Mouse (Mus musculus) midbrain, embryonic 13.5 days (tissue): ENCODE results near the gene Plbd1. TPM values are rescaled to one million over a fixed set of nuclear protein-coding genes. Genes with fewer than 3 reads are reported as not detected.
A peak's percentile ranks its signal among the peaks of the same experiment; 100 is the strongest.

ENCODE experiments used
- ATAC-seq: fragments of 200-750 bp; cut with Nextera tagmentation; 2 replicates; pipeline ENCODE4 v1.8.0; 2017; ENCODE audit warnings: mild to moderate bottlenecking, moderate TSS enrichment, moderate library complexity
- H3K27ac ChIP-seq: fragments of 300-500 bp; sonication (generic); 2 replicates; pipeline ENCODE4 v1.5.1; 2015; ENCODE audit warnings: inconsistent platforms, mild to moderate bottlenecking, moderate library complexity
- H3K27me3 ChIP-seq: fragments of 300-500 bp; sonication (generic); 2 replicates; pipeline ENCODE4 v1.6.1; 2015; ENCODE audit warnings: mild to moderate bottlenecking, inconsistent platforms
- H3K36me3 ChIP-seq: fragments of 300-500 bp; sonication (generic); 2 replicates; pipeline ENCODE4 v1.6.1; 2015; ENCODE audit warnings: mild to moderate bottlenecking, inconsistent platforms
- H3K4me1 ChIP-seq: fragments of 300-500 bp; sonication (generic); replicated peaks from 2 replicates; pipeline ENCODE4 v1.6.1; 2015; ENCODE audit warnings: inconsistent platforms
- H3K4me2 ChIP-seq: fragments of 300-500 bp; sonication (generic); replicated peaks from 2 replicates; pipeline ENCODE4 v1.6.1; 2015; ENCODE audit warnings: moderate library complexity, mild to moderate bottlenecking, inconsistent platforms
- H3K4me3 ChIP-seq: fragments of 300-500 bp; sonication (generic); replicated peaks from 2 replicates; pipeline ENCODE4 v1.5.1; 2015; ENCODE audit warnings: mild to moderate bottlenecking, inconsistent platforms
- H3K9ac ChIP-seq: fragments of 300-500 bp; sonication (generic); replicated peaks from 2 replicates; pipeline ENCODE4 v1.6.1; 2015; ENCODE audit warnings: mild to moderate bottlenecking, inconsistent platforms
- H3K9me3 ChIP-seq: fragments of 300-500 bp; sonication (generic); 2 replicates; pipeline ENCODE4 v1.6.1; 2016; ENCODE audit warnings: mild to moderate bottlenecking, inconsistent platforms
- WGBS: fragments of 180-500 bp; shearing (Covaris S2); methylation state at CpG from one replicate; pipeline ENCODE4 v1.1.7; 2015; 5-methylcytosine and 5-hydroxymethylcytosine counted together
- polyA plus RNA-seq: library from polyadenylated mRNA; unstranded; fragments of >200 nt; fragmentation: Nextera tagmentation; extraction: Ambion mirVana; gene quantifications from 2 replicates; pipeline ENCODE4 v1.2.1, GENCODE M21; 2015

Plbd1 gene
- polyA plus RNA-seq, 1 experiment from 2014 or later = 0.47 TPM

DNA sequence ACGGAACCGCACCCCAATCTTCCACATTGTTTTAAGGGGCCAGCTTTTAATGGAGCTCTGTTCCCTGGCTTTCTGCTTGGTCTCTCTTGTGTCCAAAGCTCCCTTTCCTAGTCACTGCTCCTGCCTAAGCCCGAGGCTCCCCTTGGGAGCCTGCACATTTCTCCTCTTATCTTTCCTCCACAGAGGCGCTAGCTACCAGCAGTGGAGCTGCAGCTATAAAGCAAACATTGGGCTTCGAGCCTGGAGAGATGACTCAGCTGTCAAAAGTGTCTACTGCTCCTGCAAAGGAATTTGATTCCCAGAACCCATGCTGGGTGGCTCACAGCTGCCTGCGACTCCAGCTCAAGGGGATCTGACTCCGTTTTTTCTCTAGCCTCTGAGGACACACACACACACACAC, 10.7 kb upstream of the Plbd1 start:
- H3K9ac ChIP-seq = no peak overlapping the region
- ATAC-seq = no peak
- H3K4me3 ChIP-seq = no peak overlapping the region
- H3K36me3 ChIP-seq = no peaks in the 10 kb centered on the region
- no peaks in the 10 kb centered on the region for H3K27me3 ChIP-seq
- 0 out of 2 replicates have a peak, but pooled peaks cover 3% of the 10 kb centered on the region for H3K9me3 ChIP-seq
- WGBS = 81% methylated on average over 7 of the region's 7 CpGs
- H3K4me2 ChIP-seq = no peak overlapping the region
- no peak overlapping the region for H3K27ac ChIP-seq
- H3K4me1 ChIP-seq = no peaks in the 10 kb centered on the region

DNA sequence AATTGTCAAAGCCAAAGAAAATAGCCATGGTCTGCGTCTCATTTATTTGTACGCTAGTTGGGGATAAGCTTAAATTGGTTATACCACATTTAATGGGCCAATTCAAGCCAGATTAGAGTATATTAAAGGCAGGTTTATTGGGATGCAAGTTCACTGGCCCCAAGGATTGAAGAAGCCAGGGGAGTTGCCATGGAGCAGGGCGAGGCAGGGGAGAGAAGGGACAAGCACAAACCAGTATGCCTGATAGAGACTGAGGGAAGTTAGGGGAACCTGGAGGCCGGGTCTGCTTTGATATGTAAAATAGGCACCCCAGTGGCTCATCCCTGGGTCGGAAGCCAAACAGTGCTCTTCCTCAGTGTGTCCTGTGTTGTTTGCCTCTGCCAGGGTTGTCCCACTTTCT, 7.5 kb upstream of the Plbd1 start:
- H3K27me3 ChIP-seq = no peaks in the 10 kb centered on the region
- no peak overlapping the region for H3K4me3 ChIP-seq
- no peak overlapping the region for H3K27ac ChIP-seq
- no peaks in the 10 kb centered on the region for H3K4me1 ChIP-seq
- 43% methylated on average over 5 of the region's 5 CpGs for WGBS
- H3K9me3 ChIP-seq = 0 out of 2 replicates have a peak, but pooled peaks cover 3% of the 10 kb centered on the region
- H3K4me2 ChIP-seq = no peak overlapping the region
- no peaks in the 10 kb centered on the region for H3K36me3 ChIP-seq
- H3K9ac ChIP-seq = no peak overlapping the region
- no peak for ATAC-seq

DNA sequence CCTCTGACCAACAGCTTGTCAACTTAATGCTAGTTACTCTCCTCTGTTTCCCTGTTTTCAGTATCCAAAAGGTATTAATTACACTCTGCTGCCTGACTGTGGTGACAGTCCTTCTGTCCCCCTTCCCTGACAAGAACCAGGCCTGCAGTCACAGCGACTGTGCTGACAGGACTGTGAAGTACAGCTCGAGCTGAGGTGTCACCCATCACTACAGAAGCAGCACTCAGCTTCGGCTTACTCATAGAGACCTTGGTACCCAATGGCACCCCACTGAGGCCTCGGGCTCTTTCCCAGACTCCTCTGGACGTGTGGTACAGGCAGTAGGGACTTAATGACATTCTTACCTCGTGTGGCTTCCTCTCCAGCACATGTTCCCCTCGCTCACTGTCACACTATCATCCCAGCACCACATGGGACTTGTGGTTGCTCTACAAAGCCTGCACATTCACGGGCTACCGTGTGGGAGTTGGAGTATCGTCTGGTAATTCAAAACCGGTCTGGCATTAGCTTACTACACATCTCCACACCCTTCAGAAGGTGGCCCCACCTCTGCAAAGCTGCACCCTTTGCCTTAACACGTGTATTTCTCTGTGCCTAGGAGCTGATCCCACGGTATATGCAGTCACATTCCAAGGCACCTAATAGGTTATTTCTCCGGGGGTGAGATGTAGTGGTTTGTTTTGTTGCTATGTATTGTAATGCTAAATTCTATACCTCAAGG, 6.7 kb upstream of the Plbd1 start:
- H3K9ac ChIP-seq = no peak overlapping the region
- WGBS = 66% methylated on average over 14 of the region's 14 CpGs
- no peak overlapping the region for H3K27ac ChIP-seq
- no peak for ATAC-seq
- no peaks in the 10 kb centered on the region for H3K27me3 ChIP-seq
- no peaks in the 10 kb centered on the region for H3K4me1 ChIP-seq
- H3K4me2 ChIP-seq = no peak overlapping the region
- H3K36me3 ChIP-seq = no peaks in the 10 kb centered on the region
- no peak overlapping the region for H3K4me3 ChIP-seq
- H3K9me3 ChIP-seq = no peaks in the 10 kb centered on the region

DNA sequence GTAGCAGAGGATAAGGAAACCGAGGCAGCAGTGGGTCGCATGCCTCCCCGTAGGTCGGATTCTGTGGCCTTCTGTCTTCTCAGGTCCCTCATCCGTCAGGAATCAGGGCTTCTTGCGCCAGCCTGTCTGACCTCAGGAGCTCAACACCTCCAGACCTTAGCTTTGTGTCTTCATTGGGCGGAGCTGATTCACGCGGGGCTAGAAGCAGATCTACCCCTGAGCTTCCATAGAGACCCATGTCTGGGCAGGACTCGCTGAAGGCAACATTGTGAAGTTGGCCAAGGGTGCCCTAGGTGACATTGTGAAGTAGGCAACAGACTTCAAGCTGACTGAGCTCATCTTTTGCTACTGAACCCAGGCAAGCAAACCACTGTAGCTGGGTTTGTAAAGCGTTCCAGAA, 335 bp upstream of the Plbd1 start:
- WGBS = 24% methylated on average over 11 of the region's 11 CpGs
- Histone ChIP-seq H3K4me3 (no peak overlapping the region), H3K9me3 (no peaks in the 10 kb centered on the region), H3K4me1 (peaks cover 8% of the 10 kb centered on the region), H3K36me3 (no peaks in the 10 kb centered on the region), H3K4me2 (peak overlapping the region; percentile 54), H3K27me3 (peaks cover 33% of the 10 kb centered on the region), H3K27ac (no peak overlapping the region), H3K9ac (no peak overlapping the region)
- ATAC-seq = no peak

DNA sequence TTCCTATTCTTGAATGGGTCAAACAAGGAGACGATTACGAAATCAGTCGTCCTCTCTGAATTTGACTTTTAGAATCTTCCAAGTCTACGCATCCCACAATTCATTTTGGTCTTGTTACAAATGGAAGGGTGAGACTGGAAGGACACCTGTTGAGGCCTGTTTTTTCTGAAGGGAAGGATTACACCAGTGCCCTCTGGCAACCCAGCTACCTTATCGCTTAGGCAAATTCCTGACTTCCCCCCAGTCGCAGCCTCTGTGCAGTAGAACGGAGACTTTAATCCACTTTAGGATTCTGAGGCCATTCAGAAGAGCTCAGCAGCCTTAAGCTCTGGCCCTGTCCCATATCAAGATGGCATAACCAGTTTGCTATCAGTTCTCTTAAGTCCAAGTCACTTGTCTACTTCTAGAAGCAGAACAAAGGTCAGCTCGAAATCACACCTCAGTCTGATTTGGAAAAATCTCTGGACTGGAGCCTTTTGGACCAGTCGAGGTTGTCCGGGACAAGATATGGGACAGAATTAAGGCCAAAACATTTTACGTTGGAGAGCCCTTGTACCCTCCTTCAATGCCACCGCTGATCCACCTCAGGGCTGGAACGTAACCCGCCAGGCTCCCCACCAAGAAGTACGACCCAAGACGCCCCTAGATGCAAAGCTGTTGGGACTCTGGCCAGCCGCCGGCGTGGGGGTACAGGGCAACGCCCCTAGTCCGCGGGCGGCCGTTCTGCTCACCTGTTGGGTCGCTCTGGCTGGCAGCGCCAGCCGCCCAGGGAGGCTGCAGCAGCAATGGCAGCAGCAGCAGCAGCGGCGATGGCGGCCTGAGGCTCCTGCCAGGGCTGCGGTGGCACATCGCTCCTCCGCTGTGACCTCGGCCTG, 660 bp downstream of the Plbd1 start:
- H3K27ac ChIP-seq = no peak overlapping the region
- ATAC-seq = 0 out of 2 replicates have a peak, but pooled peaks have one; percentile 11
- peaks cover 8% of the 10 kb centered on the region for H3K4me1 ChIP-seq
- no peaks in the 10 kb centered on the region for H3K9me3 ChIP-seq
- peak overlapping the region; percentile 54 for H3K4me2 ChIP-seq
- 14% methylated on average over 34 of the region's 34 CpGs for WGBS
- peaks cover 33% of the 10 kb centered on the region for H3K27me3 ChIP-seq
- peak overlapping the region; percentile 39; the same call in 1 of the 2 replicates for H3K9ac ChIP-seq
- no peaks in the 10 kb centered on the region for H3K36me3 ChIP-seq
- H3K4me3 ChIP-seq = peak overlapping the region; percentile 33

DNA sequence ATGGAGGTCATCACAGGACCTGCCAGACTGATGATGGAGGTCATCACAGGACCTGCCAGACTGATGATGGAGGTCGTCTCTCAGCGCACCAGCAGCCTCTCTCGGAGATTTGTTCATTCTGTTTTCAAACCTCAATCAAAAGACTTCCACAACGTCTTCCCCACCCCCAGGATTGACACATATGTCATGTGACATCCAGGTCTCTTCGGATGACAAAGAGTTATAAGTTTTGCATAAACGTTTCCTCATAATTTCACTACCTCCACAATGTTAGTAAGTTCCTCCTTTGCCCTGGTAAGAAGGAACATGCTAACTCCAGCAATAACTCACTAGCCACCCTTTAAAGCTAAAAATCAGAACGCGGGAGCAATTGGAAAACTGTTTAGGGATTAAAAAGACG, 2.5 kb downstream of the Plbd1 start:
- no peaks in the 10 kb centered on the region for H3K9me3 ChIP-seq
- peaks cover 8% of the 10 kb centered on the region for H3K4me1 ChIP-seq
- WGBS = 93% methylated on average over 9 of the region's 9 CpGs
- H3K9ac ChIP-seq = no peak overlapping the region
- no peak overlapping the region for H3K27ac ChIP-seq
- H3K36me3 ChIP-seq = no peaks in the 10 kb centered on the region
- ATAC-seq = no peak
- H3K27me3 ChIP-seq = peaks cover 33% of the 10 kb centered on the region
- no peak overlapping the region for H3K4me3 ChIP-seq
- H3K4me2 ChIP-seq = no peak overlapping the region

- Histone ChIP-seq H3K4me3 (no peak overlapping the region), H3K27ac (no peak overlapping the region), H3K36me3 (no peaks in the 10 kb centered on the region), H3K4me2 (no peak overlapping the region), H3K4me1 (peaks cover 8% of the 10 kb centered on the region), H3K9me3 (no peaks in the 10 kb centered on the region), H3K9ac (no peak overlapping the region), H3K27me3 (peaks cover 33% of the 10 kb centered on the region)
- 87% methylated on average over 4 of the region's 4 CpGs for WGBS
- no peak for ATAC-seq
Measured at GRCm38 (mm10) chr6:136658303-136658702, 3.4 kb downstream of the Plbd1 start.

DNA sequence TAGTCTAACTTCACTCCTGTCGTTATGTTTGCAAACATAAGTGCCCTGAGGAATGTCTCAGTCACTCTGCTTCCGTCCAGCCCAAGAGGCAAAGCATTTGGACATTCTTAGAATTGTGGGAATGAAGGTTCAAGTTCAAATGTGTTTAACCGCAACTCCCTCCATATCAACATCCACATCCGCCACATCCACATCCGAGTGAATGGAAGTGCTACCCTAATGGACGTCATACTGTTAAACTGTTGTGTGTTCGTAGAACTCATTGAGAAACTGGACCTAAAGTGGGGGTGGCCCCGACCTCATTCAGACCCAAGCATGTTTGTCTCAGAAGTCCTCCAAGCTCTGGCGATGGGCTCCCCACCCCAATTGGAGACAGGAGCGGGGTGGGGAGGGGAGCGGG, 5.9 kb downstream of the Plbd1 start:
- WGBS = 76% methylated on average over 11 of the region's 11 CpGs
- no peaks in the 10 kb centered on the region for H3K36me3 ChIP-seq
- no peak for ATAC-seq
- no peak overlapping the region for H3K27ac ChIP-seq
- H3K27me3 ChIP-seq = peaks cover 11% of the 10 kb centered on the region
- H3K9me3 ChIP-seq = no peaks in the 10 kb centered on the region
- no peak overlapping the region for H3K4me2 ChIP-seq
- no peak overlapping the region for H3K9ac ChIP-seq
- H3K4me3 ChIP-seq = no peak overlapping the region
- no peaks in the 10 kb centered on the region for H3K4me1 ChIP-seq

DNA sequence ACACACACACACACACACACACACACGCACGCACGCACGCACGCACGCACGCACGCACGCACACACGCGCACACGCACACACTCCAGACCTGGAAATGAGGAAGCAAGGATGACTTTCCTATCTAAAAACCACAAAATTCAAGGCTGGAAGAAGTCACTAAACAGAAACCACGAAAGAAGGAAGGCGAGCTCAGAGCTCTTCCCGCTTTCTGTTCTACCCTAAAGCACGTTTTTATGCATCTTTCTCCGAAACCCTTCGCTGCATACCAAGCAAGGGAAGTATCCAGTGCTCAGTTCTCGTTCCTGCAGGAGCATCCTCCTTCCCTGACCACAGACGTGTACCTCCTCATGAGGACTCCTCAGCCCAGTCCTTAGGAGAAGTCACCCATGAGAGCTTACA, 7.3 kb downstream of the Plbd1 start:
- no peak overlapping the region for H3K27ac ChIP-seq
- H3K4me3 ChIP-seq = no peak overlapping the region
- H3K9ac ChIP-seq = no peak overlapping the region
- no peaks in the 10 kb centered on the region for H3K4me1 ChIP-seq
- no peaks in the 10 kb centered on the region for H3K36me3 ChIP-seq
- WGBS = 96% methylated on average over 20 of the region's 20 CpGs
- H3K9me3 ChIP-seq = no peaks in the 10 kb centered on the region
- no peak overlapping the region for H3K4me2 ChIP-seq
- no peaks in the 10 kb centered on the region for H3K27me3 ChIP-seq
- no peak for ATAC-seq

DNA sequence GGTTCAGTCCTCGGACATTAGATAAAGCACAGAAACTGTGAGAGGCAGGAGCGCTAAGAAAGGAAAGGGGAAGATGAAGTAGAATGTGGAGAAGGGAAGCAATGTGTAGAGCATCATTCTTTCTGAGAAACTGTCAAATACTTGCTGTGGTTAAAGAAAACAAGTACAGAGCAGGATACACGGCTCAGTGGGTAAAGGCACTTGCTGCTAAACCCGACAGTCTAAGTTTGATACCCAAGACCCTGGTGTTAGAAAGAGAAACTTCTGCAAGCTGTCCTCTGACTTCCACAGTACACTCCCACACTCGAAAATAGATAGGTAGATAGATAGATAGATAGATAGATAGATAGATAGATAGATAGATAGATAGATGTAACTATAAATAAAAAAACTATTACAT, 8.4 kb downstream of the Plbd1 start:
- H3K27ac ChIP-seq = no peak overlapping the region
- H3K4me1 ChIP-seq = no peaks in the 10 kb centered on the region
- WGBS = 75% methylated on average over 5 of the region's 5 CpGs
- H3K9me3 ChIP-seq = no peaks in the 10 kb centered on the region
- no peak for ATAC-seq
- H3K36me3 ChIP-seq = no peaks in the 10 kb centered on the region
- no peak overlapping the region for H3K4me2 ChIP-seq
- no peak overlapping the region for H3K4me3 ChIP-seq
- no peaks in the 10 kb centered on the region for H3K27me3 ChIP-seq
- H3K9ac ChIP-seq = no peak overlapping the region

DNA sequence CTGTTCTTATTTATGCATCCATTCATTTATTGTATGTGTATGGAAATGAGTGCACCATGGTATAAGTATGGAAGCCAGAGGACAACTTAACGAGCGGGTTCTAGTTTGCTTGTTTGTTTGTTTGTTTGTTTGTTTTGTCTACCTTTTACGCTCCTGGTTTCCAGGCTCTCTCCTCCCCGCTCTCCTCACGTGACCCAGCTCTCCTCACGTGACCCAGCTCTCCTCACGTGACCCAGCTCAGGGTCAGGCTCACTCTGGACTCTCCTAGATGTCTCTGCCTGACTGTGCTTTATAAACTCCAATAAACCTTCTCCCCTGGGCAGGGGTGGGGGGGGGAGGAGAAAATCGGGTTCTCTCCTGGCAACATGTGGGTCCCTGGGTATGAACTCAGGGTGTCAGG, 11.1 kb downstream of the Plbd1 start:
- H3K4me3 ChIP-seq = no peak overlapping the region
- no peaks in the 10 kb centered on the region for H3K9me3 ChIP-seq
- ATAC-seq = no peak
- no peaks in the 10 kb centered on the region for H3K27me3 ChIP-seq
- no peak overlapping the region for H3K27ac ChIP-seq
- no peaks in the 10 kb centered on the region for H3K4me1 ChIP-seq
- H3K36me3 ChIP-seq = no peaks in the 10 kb centered on the region
- no peak overlapping the region for H3K9ac ChIP-seq
- no peak overlapping the region for H3K4me2 ChIP-seq
- 95% methylated on average over 8 of the region's 8 CpGs for WGBS

GRCm38 (mm10) chr6:136647455-136647861, 14.3 kb downstream of the Plbd1 start:
- no peak overlapping the region for H3K27ac ChIP-seq
- H3K9me3 ChIP-seq = peaks cover 5% of the 10 kb centered on the region; the same call in 1 of the 2 replicates
- WGBS = 82% methylated on average over 10 of the region's 10 CpGs
- H3K36me3 ChIP-seq = no peaks in the 10 kb centered on the region
- H3K4me3 ChIP-seq = no peak overlapping the region
- no peaks in the 10 kb centered on the region for H3K27me3 ChIP-seq
- H3K4me1 ChIP-seq = no peaks in the 10 kb centered on the region
- no peak overlapping the region for H3K4me2 ChIP-seq
- no peak overlapping the region for H3K9ac ChIP-seq
- no peak for ATAC-seq
